8 mouse cellular contexts compared by ENCODE assay signal in genomic region chr13:98503601-98504000, GRCm38 (mm10). TPM values are rescaled to one million over a fixed set of nuclear protein-coding genes. Genes with fewer than 3 reads are reported as not detected.
DNase-seq lines count a peak whose midpoint lies in the region; ATAC-seq lines count a peak whose summit lies in the region.
"Had no signal": no experiment of that assay in that cellular context is flagged by ENCODE, and none has a peak within 500 bp of the region (broad histone marks: within the 10 kb centered on the region; RNA-seq: fewer than 3 reads in every experiment).

No protein-coding gene starts in this region.

- H3K27ac ChIP-seq in kidney, embryonic 16.5 days (ENCODE audit: low read length) = no peak overlapping the region
- H3K27ac ChIP-seq in forebrain, embryonic 13.5 days = no peak overlapping the region
- no peak overlapping the region for H3K27ac ChIP-seq in midbrain, embryonic 13.5 days
- H3K27ac ChIP-seq: layer of hippocampus, adult 2 months had no signal

- peaks cover 27% of the 10 kb centered on the region for H3K4me1 ChIP-seq in kidney, embryonic 16.5 days (ENCODE audit: insufficient read depth, low read length)
- H3K4me1 ChIP-seq in forebrain, embryonic 13.5 days = peaks cover 17% of the 10 kb centered on the region
- peaks cover 31% of the 10 kb centered on the region for H3K4me1 ChIP-seq in midbrain, embryonic 13.5 days (replicated peaks)

- H3K4me3 ChIP-seq in kidney, embryonic 16.5 days (ENCODE audit: low read length) = peak overlapping the region; percentile 45
- H3K4me3 ChIP-seq in forebrain, embryonic 13.5 days = no peak overlapping the region
- no peak overlapping the region for H3K4me3 ChIP-seq in midbrain, embryonic 13.5 days (replicated peaks)
- H3K4me3 ChIP-seq: layer of hippocampus, adult 2 months had no signal

- ATAC-seq in kidney, embryonic 16.5 days (ENCODE audit: low FRiP score, low TSS enrichment) = no peak
- ATAC-seq in forebrain, embryonic 13.5 days = no peak
- ATAC-seq in midbrain, embryonic 13.5 days = no peak

- no peaks in the 10 kb centered on the region for H3K36me3 ChIP-seq in kidney, embryonic 16.5 days (ENCODE audit: insufficient read depth, low read length)
- H3K36me3 ChIP-seq in forebrain, embryonic 13.5 days (ENCODE audit: poor library complexity, severe bottlenecking) = no peaks in the 10 kb centered on the region
- no peaks in the 10 kb centered on the region for H3K36me3 ChIP-seq in midbrain, embryonic 13.5 days

- H3K27me3 ChIP-seq in kidney, embryonic 16.5 days (ENCODE audit: insufficient read depth, low read length) = peaks cover 87% of the 10 kb centered on the region
- peaks cover 99% of the 10 kb centered on the region for H3K27me3 ChIP-seq in forebrain, embryonic 13.5 days
- peaks cover 99% of the 10 kb centered on the region for H3K27me3 ChIP-seq in midbrain, embryonic 13.5 days

- no peaks in the 10 kb centered on the region for H3K9me3 ChIP-seq in kidney, embryonic 16.5 days (ENCODE audit: low read length)
- H3K9me3 ChIP-seq in forebrain, embryonic 13.5 days (replicated peaks) = no peaks in the 10 kb centered on the region
- no peaks in the 10 kb centered on the region for H3K9me3 ChIP-seq in midbrain, embryonic 13.5 days

- H3K4me2 ChIP-seq in kidney, embryonic 16.5 days (replicated peaks; ENCODE audit: low read depth, low read length) = peak overlapping the region; percentile 76
- H3K4me2 ChIP-seq in forebrain, embryonic 13.5 days = 0 out of 2 replicates have a peak overlapping the region, but pooled peaks have one; percentile 49
- peak overlapping the region; percentile 64 for H3K4me2 ChIP-seq in midbrain, embryonic 13.5 days (replicated peaks)

- no peak for DNase-seq in kidney, adult 18-20 months
- DNase-seq in embryo, embryonic 11 days = peak; percentile 89
- no peak for DNase-seq in spleen, postnatal 36 days (ENCODE audit: low spot score in 2 of 2)
- DNase-seq in adrenal gland, adult (ENCODE audit: inconsistent age in 2 of 2, low spot score in 1 of 2) = no peak

- 5% methylated on average over 8 of the region's 8 CpGs for WGBS in kidney, embryonic 16.5 days
- WGBS in forebrain, embryonic 13.5 days = under 1% methylated on average over 8 of the region's 8 CpGs
- under 1% methylated on average over 8 of the region's 8 CpGs for WGBS in midbrain, embryonic 13.5 days

- no peak overlapping the region for H3K9ac ChIP-seq in kidney, embryonic 16.5 days (replicated peaks; ENCODE audit: low read length)
- H3K9ac ChIP-seq in forebrain, embryonic 13.5 days = no peak overlapping the region
- no peak overlapping the region for H3K9ac ChIP-seq in midbrain, embryonic 13.5 days (replicated peaks)

RNA-seq across cellular contexts. Expression of gene Gm10320, which starts 11.8 kb away (rescaled TPM):
- 1.8 and 2.5 TPM in 2 replicates for polyA plus RNA-seq in kidney, embryonic 16.5 days (2015; fragmentation: Nextera tagmentation; extraction: Ambion mirVana)
- 0.81 and 2.6 TPM in 2 replicates for polyA plus RNA-seq in forebrain, embryonic 13.5 days (2015; fragmentation: Nextera tagmentation; extraction: Ambion mirVana)
- 0.51 and 2.4 TPM in 2 replicates for polyA plus RNA-seq in midbrain, embryonic 13.5 days (2015; fragmentation: Nextera tagmentation; extraction: Ambion mirVana)
